Mouse (Mus musculus) induced T-regulatory cell, adult 2 months (primary cell): ENCODE data around the gene Ide.

ENCODE experiments used
- DNase-seq: peaks from one replicate; pipeline ENCODE4 v3.0.0-alpha.2; 2012; ENCODE audit warnings: low read depth

Ide gene

DNA sequence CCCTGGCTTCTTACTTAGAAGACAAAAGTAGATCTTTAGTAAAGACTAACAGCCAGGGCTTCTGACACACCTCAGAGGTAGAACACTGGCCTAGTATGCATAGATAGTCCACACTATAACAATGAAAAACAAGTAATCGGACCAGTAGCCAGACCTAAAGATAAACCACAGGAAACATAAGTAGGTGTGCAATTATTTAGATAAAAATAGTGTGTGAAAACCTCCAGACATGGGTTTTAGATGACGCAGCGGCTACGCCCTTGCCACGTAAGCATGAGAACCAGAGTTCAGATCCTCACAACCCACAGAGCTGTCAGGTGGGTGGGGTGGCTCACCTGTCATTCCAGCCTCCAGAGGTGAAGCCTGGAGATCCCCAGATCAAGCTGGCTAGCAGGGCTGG lies 4.3 kb downstream of the Ide start:
- peak; percentile 80 for DNase-seq

DNA sequence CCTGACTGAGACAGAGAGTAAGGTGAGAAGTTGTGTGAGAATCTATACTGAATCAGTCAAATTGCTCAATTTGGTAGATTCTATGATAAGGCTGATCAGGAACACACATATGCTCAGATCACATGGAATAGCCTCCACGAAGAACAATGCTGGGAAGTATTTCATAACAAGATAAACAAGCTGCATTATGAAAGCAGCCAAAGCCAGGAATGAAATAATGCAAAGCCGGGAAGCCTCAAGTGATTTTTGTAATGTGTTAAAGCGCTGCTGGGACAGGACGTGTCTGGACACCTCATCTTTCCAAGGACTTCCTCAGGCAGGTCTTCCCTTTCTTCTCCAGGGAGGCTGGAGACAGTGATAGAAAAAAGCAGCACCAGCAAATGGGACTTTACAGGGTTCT lies 4.9 kb downstream of the Ide start:
- DNase-seq, result no peak

DNA sequence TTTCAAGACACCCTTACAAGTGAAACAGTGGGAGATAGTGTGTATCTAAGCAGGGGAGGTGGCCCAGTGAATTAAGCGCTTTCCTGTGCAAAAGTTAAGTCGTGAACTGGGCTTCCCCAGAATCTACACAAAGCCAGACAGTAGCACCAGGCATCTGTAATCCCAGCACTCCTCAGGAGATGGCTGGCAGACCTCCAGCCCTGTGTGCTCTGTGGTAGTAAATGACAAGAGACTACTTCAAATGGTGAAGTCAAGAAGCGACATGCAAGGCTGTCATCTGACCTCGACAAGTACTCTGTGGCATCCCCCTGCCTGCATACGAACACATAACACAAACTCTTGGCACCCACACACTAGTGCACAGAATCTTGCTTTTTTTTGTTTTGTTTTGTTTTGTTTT lies 10.4 kb downstream of the Ide start:
- no peak for DNase-seq

DNA sequence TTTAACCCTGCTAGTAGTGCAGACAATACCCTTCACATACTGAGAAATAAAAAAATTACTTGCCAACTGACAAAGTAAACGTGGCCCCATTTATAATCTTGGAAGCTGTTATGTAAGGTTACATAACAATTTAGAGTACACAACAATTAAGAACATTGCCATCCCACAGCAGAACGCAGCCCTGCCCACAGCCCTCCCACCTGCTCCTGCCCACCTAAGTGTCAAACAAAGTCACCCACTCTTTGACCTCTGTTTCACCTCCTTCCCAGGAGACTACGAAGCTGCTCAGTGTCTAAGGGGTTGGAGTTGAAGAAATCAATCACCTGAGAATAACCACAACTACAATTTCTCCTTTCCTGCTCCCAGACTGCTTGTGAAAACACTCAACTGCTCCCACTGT lies 14.1 kb downstream of the Ide start:
- DNase-seq, result no peak

DNA sequence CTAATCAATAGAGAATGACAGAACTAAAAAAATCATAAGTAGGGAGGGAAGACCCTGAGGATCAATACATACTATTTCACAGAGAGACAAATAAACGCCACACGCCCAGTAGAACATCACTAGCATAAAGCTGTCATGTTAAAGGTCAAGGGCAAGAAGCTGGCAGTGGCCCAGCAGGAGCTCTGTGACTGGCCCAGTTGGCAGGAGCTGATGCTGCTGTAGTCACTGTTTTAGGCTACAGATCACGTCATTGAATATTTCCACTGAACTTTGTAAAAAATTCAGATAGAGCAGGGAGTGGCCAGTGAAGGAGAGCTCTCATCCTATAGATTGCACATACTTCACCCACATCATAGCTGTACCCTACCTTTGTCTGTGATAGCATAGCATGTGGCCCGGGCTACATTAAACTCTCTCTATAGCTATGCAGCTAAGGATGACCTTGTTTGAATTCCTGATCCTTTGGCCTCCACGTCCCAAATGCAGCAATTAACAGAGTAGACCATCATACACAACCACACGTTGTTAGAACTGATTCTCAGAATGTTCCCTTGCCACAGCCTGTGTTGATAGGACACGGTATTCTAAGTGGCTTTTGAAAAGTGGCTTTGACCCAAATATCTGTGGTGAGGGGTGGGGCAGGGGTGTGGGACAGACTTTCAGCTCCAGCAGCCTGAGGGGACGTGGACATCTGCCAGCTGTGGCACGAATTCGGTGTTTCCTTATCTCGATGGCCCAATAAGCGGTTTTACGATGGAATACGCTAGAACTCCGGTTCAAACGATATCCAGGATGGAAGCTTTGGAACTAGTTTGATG lies 16.6 kb downstream of the Ide start:
- no peak for DNase-seq

DNA sequence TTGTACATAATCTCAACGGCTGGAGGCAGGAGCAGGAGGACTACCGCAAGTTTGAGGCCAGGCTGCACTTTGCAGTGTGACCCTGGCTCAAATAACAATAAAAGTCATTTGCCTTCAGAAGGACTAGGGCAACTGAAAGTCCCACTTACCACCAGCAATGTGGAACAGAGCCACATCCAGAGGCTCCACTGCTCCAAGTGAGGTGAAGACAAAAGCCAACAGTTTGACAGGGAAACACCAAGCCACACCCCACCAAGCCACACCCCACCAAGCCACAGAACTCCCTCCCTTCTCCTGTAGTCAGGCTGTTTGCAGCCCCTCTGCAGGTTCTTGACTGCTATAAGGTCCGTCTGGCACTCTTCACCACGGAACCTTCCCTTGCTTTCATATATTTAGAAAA lies 20.3 kb downstream of the Ide start:
- DNase-seq, result no peak

DNA sequence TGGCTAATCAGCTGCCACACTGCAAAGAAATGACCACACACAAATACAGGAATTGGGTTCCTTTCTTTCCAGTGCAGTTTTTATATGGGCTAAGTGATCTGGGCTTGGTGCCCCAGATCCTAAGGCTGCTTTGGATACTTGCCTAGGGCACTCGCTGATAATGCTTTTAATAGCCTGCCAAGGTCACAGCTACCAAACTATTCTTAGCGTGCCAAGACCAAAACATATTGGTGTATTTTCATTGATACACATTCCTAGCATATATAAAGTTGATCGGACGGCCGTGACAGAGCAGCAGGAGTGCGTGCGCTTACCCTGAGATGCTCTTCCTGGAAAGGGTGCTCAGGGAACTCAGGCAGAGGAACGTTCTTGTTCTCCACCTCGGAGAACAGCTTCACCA lies 22.6 kb downstream of the Ide start:
- DNase-seq, result no peak

DNA sequence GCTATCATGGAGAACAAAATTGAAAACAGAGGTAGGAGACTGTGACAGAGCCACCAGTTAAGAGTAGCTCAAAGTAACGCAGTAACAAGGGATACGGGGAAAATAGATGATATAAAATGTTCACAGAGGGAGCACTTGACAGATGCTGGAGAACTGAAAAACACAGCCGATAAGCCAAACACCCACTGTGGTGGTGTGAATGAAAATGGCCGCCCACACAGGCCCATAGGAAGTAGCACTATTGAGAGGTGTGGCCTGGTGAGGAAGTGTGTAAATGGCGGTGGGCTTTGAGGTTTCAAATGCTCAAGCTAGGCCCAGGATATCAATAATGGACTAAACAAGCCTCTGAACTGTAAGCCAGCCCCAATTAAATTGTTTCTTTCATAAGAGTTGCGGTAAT lies 26.2 kb downstream of the Ide start:
- DNase-seq, result no peak

DNA sequence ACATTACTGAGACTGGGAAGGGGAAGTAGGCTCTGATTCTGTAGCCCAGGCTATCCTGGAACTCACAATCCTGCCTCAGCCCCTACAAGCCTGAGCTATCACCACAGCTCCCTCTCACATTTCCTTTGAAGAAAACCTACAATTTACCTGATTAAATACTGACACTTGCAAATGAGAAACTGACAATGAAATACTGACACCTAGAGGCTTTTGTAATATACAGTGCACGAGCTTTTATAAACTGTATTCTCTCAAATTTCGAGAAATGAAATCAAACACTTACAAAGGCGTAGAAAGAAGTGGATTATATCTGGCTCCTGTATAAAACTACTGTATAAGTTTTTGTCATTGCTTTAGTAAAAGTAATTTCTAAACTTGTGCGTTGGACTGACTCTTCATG lies 27.5 kb downstream of the Ide start:
- DNase-seq, result no peak

DNA sequence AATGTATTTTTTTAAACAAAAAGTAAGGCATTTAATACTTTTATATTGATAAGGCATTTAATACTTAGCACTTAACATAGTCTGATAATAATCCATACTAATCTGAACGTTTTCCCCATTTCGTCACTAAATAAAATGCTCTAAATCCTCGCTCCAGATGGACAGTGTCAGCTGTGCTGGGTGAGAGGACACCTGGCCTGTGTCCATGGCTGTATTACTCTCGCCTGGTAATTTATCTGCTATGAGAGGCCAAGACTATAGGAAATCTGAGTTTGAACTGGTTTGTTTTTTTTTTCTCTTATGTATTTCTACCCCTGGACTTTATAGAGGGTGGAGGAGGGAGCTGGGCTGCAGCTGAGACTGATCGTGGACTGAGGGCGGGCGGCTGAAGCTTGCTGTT lies 28.7 kb downstream of the Ide start:
- no peak for DNase-seq

DNA sequence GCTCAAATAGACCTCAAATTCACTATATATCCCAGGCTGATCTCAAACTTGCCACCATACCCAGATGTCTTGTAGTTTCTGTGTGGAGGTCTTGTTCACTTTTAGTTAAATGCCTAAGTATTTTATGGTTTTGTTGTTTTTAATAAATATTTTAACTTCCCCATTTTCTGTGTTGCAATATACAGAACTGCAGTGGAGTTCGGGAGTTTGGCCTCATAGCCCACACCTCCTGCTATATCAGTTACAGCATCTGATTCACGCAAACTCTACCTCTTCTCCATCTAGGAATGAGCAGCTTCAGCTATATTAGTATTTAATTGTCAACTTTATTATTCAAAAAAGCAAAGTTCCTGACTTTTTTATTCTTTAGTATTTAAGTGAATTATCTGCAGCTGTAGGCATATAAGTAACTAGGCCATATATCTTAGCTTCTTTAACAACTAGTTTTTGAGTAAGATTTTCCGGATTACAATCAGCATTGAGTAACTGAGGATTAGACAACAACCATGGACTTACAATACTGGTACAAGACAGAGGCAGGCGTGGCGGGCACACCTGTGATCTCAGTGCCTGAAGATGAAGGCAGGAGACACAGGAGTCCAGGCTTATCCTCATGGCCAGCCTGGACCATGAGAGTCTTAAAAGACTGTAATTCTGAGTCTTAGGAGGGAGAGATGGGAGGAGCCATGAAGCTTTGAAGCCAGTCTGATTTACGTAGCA lies 29.7 kb downstream of the Ide start:
- no peak for DNase-seq

DNA sequence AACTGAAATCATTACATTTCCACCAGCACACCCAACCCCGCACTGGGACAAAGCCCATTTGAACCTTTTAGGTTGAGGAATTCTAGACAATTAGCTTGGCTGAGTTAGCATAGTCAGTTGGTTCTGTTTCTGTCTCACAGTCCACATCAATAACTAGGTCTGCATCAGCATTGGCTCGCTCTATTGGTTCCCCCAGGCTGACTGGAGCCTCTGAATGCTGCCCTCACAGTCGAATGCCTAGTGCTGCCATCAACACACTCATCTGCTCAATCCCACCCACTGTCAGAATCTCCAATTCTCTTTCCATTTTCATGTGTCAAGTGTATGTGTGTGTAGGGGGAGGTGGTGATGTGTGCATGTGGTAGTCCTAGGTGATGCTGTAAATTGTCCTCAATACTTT lies 31.5 kb downstream of the Ide start:
- no peak for DNase-seq

DNA sequence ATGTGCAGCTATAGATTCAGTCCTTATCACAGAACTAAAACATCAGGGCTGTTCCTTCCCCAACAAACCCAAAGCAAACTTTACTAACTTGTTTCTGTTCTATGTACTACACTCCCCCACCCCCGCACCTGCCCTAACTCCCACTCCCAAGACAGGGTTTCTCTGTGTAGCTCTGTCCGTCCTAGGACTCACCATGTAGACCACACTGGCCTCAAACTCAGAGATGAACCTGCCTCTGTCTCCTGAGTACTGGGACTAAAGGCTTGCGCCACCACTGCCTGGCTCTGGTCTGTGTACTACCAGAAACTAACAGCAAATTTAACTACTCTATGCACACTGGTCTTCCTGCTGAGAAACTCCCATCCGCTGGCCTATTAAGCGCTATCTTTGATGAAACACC lies 32.8 kb downstream of the Ide start:
- no peak for DNase-seq

DNA sequence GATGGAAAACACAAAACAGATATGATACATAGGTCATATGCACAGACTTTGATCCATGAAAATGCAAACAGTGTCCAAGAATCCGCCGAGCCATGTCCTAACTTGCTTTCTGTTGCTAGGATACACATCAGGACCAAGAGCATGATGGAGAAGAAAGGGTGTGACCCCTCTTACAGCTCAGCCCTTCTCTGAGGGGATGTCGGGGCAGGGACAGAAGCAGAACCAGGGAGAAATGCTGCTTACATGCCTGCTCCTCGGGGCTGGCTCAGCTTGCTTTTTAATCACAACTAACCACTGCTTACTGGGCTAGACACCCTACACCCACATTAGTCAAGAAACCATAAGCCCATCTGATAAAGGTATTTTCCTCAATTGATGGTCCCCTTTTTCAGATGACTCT lies 33.6 kb downstream of the Ide start:
- no peak for DNase-seq

DNA sequence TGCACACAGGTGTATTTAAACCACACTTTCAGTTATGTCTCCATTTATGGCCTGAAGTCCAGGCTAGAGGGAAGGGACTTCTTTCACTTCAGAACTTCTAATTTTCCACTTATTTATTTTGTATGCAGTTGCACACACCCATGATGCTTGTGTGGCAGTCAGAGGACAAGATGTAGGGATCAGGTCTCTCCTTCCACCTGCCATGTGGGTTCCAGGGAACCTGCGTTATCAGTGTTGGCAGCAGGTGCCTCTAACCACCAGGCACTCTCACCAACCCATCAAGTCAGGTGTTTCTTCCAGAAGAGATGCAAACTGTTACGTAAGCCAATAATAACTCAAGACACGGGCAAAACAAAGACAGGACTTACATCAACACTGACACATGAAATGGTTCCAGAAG lies 35.9 kb downstream of the Ide start:
- DNase-seq, result no peak

DNA sequence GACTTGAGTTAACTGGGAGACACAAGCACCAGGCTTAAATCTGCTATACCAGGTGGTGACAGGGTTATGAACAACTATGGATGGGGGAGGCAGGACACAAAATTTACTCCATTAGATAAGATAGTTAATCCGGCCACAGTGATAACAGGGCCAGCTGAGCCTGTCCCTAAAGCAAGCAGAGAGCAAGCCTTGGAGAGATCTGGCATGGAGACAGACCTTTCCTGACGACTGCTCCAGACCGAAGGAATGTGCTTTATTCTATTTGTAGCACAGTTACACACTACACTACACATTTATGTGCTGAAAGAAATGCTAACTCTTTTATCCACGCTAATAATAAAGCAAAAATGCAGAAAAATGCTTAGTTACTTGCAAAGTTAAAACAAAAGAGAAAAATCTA lies 46.0 kb downstream of the Ide start:
- DNase-seq, result no peak

DNA sequence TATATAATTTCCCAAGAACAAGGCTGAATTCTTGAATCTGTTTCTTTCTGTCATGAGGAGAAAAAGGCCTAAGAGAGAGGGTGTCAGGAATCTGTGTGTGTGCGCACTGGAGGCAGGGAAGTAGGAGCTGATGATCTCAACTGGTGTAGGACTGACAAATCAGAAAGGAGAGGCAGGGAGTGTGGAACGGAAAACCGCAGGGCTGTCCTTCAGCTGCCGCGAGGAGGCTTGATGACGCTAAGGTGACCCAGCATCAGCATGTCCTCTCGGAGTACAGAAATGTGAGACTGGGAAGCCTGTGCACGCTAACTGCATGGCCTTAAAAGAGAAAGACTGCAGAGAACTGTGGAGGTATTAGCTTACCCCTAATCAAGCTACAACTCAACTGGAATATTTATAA lies 46.7 kb downstream of the Ide start:
- no peak for DNase-seq

DNA sequence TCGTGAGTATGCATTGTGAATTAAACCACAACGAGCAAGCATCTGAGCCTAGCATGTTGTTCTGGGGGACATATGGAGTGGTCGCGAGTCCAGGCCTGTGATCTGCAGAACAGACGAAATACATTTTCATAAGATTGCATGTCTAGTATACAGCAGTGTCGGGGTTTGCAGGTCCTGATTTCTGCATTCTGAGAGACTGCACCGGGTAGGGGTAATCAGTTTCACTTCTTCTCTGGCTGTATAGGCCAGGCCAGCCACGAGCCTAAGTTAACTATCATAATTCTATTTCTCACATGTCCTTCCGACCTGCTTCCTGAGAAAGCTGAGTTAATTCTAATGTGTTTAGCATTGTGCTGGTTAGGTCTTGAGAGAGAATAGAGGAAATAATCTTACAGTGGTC lies 52.9 kb downstream of the Ide start:
- DNase-seq, result no peak

DNA sequence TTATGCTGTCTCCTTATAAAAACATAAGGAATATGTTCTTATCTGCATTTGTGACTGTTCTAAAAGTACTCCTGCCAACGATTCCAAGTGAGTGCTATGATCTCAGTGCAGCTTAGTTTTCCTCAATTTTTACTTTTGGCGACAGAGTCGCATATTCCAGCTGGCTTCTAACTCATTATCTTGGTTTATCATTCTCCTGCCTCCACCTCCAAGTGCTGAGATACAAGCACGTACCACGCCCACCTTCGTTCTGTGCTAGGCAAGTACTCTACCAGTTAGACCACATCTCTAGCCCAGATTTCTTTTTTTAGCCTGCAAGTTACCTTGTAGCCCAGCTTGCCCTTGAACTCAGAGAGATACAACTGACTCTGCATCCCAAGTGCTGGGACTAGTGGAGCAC lies 54.5 kb downstream of the Ide start:
- DNase-seq, result no peak

DNA sequence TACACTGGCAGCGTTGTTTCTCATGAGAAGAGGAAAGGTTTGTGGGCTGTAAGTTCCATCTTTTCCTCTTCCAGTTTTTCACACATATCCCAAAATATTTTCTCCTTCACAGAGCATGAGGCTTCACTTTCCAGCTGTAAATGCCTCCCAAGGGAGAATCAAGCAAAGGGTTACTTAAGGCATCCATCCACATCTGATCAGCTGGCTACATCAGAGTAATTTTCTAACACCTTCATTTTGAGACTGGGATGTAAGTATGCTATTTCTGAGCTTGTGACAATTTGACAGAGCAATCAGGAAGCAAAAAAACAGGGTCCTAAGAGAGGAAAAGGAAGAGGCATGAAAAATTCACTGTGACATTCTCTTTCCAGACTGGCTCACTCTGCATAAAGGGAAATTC lies 55.9 kb downstream of the Ide start:
- DNase-seq, result no peak

DNA sequence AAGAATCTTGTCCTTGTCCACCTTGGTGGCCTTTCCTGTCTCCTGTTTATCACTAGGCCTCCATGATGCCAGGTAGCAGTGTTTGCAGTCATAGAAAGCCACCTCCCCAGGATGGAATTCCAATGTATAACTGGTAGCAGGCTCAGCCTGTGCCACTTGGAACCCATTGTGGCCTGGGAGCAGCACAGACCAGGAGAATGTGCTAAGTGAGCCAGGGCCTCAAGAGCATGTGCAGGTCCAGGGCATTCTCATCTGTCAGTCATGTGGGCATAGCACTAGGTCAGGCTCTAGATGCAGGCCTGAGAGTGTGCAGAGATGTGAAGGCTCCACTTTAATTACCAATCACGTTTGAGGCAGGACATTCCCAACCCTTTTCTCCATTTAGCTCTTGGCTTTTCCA lies 58.5 kb downstream of the Ide start:
- DNase-seq, result no peak

DNA sequence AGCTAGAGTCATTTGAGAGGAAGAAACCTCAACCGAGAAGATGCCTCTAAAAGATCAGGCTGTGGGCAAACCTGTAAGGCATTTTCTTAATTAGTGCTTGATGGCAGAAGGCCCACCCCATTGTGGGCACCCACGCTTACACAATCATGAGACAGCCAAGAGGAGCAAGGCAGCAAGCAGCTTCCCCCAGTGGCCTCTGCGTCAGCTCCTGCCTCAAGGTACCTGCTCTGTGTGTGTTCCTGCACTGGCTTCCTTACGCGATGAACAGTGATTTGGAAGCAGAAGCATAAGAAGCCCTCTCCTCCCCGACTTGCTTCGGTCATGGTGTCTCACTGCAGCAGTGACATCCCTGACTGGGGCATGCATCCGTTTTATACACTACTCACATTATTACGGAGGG lies 62.1 kb downstream of the Ide start:
- DNase-seq, result no peak

DNA sequence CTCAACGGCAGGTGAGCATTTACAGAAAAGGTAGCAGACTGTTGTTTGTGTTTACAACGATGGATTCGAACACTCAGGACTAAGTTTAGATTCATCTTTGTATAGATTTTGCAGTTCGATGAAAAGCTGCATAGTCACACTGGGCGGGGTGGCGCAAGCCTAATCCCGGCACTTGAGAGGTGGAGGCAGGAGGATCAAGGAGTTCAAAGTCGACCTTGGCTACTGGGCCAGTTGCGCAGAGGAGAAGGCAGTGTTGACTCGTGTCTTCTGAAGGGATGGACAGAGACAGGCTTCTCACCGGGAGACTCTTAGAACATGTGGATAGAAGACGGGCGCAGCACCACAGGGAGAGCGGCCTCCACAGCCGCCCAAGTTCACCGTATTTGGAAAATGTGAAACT lies 68.5 kb downstream of the Ide start:
- no peak for DNase-seq
